Mouse (Mus musculus): ENCODE measurements around the gene Fh1. TPM values are rescaled to one million over a fixed set of nuclear protein-coding genes. Genes with fewer than 3 reads are reported as not detected.

Gene Fh1
- 82.3 and 114 TPM in 2 replicates for polyA plus RNA-seq (2015; fragmentation: Nextera tagmentation; extraction: Ambion mirVana)

DNA sequence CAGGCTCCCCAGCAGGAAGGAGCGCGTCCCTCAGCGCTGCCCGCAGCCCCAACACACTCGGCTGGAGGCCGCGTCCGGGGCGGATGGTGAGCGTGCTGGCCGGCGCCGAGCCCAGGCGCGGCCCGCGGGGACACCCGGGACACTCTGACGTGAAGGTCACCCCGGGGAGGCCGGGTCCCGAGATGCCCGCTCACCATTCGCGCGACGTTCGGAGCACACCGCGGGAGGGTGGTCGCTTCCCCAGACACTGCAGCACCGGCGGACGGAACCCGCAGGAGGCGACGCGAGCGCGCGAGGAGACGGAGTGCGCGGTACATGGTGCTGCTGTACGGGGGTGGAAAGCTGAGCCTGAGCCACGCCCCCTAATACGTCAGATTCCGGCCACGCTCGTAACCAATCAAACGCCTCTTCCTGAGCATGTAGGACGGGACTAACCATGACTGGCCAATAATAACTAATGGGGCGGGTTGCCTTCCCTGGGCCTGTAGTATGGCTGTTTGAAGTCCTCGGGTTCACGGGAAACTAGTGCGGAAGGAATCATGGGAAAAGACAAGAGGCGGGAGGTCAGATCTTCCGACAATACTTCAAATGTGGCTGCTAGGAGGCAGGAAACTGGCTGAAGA is at the start of gene Fh1:
Fh1 (minus strand) TSS at position 379 of the 623 bp plus-strand sequence.

DNA sequence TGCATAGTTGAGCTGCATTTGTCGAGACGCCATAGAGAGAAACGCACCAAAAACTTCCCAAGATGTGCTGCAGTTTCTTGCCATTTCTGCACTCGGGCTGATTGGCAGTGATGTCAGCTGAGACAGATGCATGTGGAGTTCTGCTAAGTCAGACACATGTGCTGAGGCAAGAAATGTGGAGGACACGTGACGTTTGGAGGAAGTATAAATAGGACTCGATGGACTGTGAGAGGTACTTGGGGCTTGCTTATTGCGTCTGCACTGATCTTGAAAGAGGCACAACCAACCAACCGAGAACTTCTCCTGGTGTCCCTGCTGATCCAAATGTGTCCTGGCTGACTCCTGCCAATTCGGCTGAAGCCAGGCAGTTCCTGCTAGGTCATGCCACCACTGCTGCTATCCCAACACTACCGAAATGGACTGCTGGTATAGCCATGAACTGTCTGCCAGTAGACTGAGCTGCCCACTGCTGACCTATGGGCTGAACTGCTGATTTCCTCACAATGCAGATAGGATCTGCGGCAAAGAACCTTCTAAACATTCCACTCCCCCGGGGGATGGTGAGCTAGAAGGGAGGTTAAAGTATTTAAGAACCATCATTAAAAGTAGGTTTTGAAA is 5.5 kb downstream of the Fh1 start, which contains the start of gene Kmo:
Kmo (plus strand) TSS at position 568 of the 618 bp plus-strand sequence.

Other genes starting within 250 kb of the Fh1 start
- gene Rgs7, start 133.1 kb downstream of the Fh1 start, polyA plus RNA-seq (2015; fragmentation: Nextera tagmentation; extraction: Ambion mirVana), result 8.4 and 15.4 TPM in 2 replicates
- gene Kmo, start 5.3 kb downstream of the Fh1 start, polyA plus RNA-seq (2015; fragmentation: Nextera tagmentation; extraction: Ambion mirVana), result 0.79 and 1.1 TPM in 2 replicates
- 4.1 and 7.5 TPM in 2 replicates for gene Opn3, start 67.1 kb upstream of the Fh1 start, polyA plus RNA-seq (2015; fragmentation: Nextera tagmentation; extraction: Ambion mirVana)
- gene Chml, start 67.3 kb upstream of the Fh1 start, polyA plus RNA-seq (2015; fragmentation: Nextera tagmentation; extraction: Ambion mirVana), result 1.2 and 1.3 TPM in 2 replicates
- gene Wdr64, start 73.0 kb upstream of the Fh1 start, polyA plus RNA-seq (2015; fragmentation: Nextera tagmentation; extraction: Ambion mirVana), result not detected in 2 replicates